Mouse (Mus musculus) liver, embryonic 14.5 days (tissue): ENCODE results near the gene Upp2.

ENCODE experiments used
- CTCF ChIP-seq: IDR thresholded peaks from 2 replicates; pipeline ENCODE4 v1.5.1; 2016; ENCODE audit warnings: antibody characterized with exemption, low read depth, control low read depth
- EP300 ChIP-seq: IDR thresholded peaks from 2 replicates; pipeline ENCODE4 v1.6.1; 2016; ENCODE audit warnings: antibody characterized with exemption, low read depth

- TF ChIP-seq EP300 (no peak), CTCF (no peak)
These were observed 137.5 kb downstream of the Upp2 start for GRCm38 (mm10) chr2:58704576-58704975.
